ENCODE assay signal across 8 mouse cellular contexts in genomic region chr1:60343630-60344455, GRCm38 (mm10). TPM values are rescaled to one million over a fixed set of nuclear protein-coding genes. Genes with fewer than 3 reads are reported as not detected.
DNase-seq lines count a peak whose midpoint lies in the region; ATAC-seq and TF ChIP-seq lines count a peak whose summit lies in the region.

No protein-coding gene starts in this region.

- no peaks in the 10 kb centered on the region for H3K27me3 ChIP-seq in kidney, embryonic 16.5 days (ENCODE audit: insufficient read depth, low read length)
- H3K27me3 ChIP-seq in hindbrain, postnatal 0 days (ENCODE audit: insufficient read depth, low read length): no peaks in the 10 kb centered on the region
- no peaks in the 10 kb centered on the region for H3K27me3 ChIP-seq in midbrain, postnatal 0 days (ENCODE audit: insufficient read depth, low read length)

- H3K9ac ChIP-seq in kidney, embryonic 16.5 days (replicated peaks; ENCODE audit: low read length): peak overlapping the region; percentile 83
- peak overlapping the region; percentile 56 for H3K9ac ChIP-seq in hindbrain, postnatal 0 days (replicated peaks; ENCODE audit: low read length)
- H3K9ac ChIP-seq in midbrain, postnatal 0 days (replicated peaks; ENCODE audit: low read length, poor library complexity, severe bottlenecking): peak overlapping the region; percentile 76

- no peak for DNase-seq in kidney, postnatal 14 days
- peak; percentile 24 for DNase-seq in c-Kit-positive CD71-negative TER-119-negative erythroid progenitor cells, embryonic 14.5 days (ENCODE audit: low read depth)
- DNase-seq in hindbrain, postnatal 0 days (ENCODE audit: low spot score): peak; percentile 9
- DNase-seq in midbrain, postnatal 0 days (ENCODE audit: low spot score): no peak
- no peak for DNase-seq in adrenal gland, adult (ENCODE audit: inconsistent age in 2 of 2, low spot score in 1 of 2)
- no peak for DNase-seq in frontal cortex, postnatal 14 days (ENCODE audit: low spot score in 2 of 2)
- no peak for DNase-seq in right cerebral cortex, adult 18-20 months

- peak overlapping the region; percentile 98 for H3K27ac ChIP-seq in kidney, embryonic 16.5 days (ENCODE audit: low read length)
- H3K27ac ChIP-seq in hindbrain, postnatal 0 days: peak overlapping the region; percentile 86
- H3K27ac ChIP-seq in midbrain, postnatal 0 days (ENCODE audit: low read depth, low read length): peak overlapping the region; percentile 89

- TF ChIP-seq CTCF in hindbrain, postnatal 0 days (IDR thresholded peaks at IDR 0.05; ENCODE audit: low read depth): no peak
- TF ChIP-seq CTCF in midbrain, postnatal 0 days (IDR thresholded peaks at IDR 0.05): no peak

- H3K36me3 ChIP-seq in kidney, embryonic 16.5 days (ENCODE audit: insufficient read depth, low read length): peaks cover 3% of the 10 kb centered on the region; the same call in 1 of the 2 replicates
- H3K36me3 ChIP-seq in hindbrain, postnatal 0 days (ENCODE audit: insufficient read depth, low read length): no peaks in the 10 kb centered on the region
- H3K36me3 ChIP-seq in midbrain, postnatal 0 days (ENCODE audit: insufficient read depth, low read length): no peaks in the 10 kb centered on the region

- no peaks in the 10 kb centered on the region for H3K9me3 ChIP-seq in kidney, embryonic 16.5 days (ENCODE audit: low read length)
- H3K9me3 ChIP-seq in hindbrain, postnatal 0 days (ENCODE audit: low read length): no peaks in the 10 kb centered on the region
- H3K9me3 ChIP-seq in midbrain, postnatal 0 days (ENCODE audit: low read length): no peaks in the 10 kb centered on the region

- H3K4me1 ChIP-seq in kidney, embryonic 16.5 days (ENCODE audit: insufficient read depth, low read length): peaks cover 15% of the 10 kb centered on the region
- 0 out of 2 replicates have a peak, but pooled peaks cover 5% of the 10 kb centered on the region for H3K4me1 ChIP-seq in hindbrain, postnatal 0 days (ENCODE audit: insufficient read depth, low read length)
- H3K4me1 ChIP-seq in midbrain, postnatal 0 days (ENCODE audit: insufficient read depth, low read length): no peaks in the 10 kb centered on the region; the same call in 1 of the 2 replicates

- H3K4me3 ChIP-seq in kidney, embryonic 16.5 days (ENCODE audit: low read length): peak overlapping the region; percentile 77
- H3K4me3 ChIP-seq in hindbrain, postnatal 0 days (ENCODE audit: low read length): peak overlapping the region; percentile 58
- peak overlapping the region; percentile 72 for H3K4me3 ChIP-seq in midbrain, postnatal 0 days (ENCODE audit: low read depth, low read length)

- ATAC-seq in kidney, embryonic 16.5 days (ENCODE audit: low FRiP score, low TSS enrichment): peak; percentile 11
- peak; percentile 7; the same call in 1 of the 2 replicates for ATAC-seq in hindbrain, postnatal 0 days
- ATAC-seq in midbrain, postnatal 0 days (ENCODE audit: low FRiP score): peak; percentile 55

- peak overlapping the region; percentile 77 for H3K4me2 ChIP-seq in kidney, embryonic 16.5 days (replicated peaks; ENCODE audit: low read depth, low read length)
- H3K4me2 ChIP-seq in hindbrain, postnatal 0 days (ENCODE audit: low read depth, low read length): peak overlapping the region; percentile 78
- peak overlapping the region; percentile 77 for H3K4me2 ChIP-seq in midbrain, postnatal 0 days (ENCODE audit: low read depth, low read length, poor library complexity, severe bottlenecking)

- 12% methylated on average over 14 of the region's 14 CpGs for WGBS in kidney, embryonic 16.5 days
- 8% methylated on average over 14 of the region's 14 CpGs for WGBS in hindbrain, postnatal 0 days
- WGBS in midbrain, postnatal 0 days: 10% methylated on average over 14 of the region's 14 CpGs

RNA-seq across cellular contexts. Expression of gene Cyp20a1, which starts 0.7 kb away (rescaled TPM):
- 20.8 and 30.8 TPM in 2 replicates for polyA plus RNA-seq in kidney, embryonic 16.5 days (2015; fragmentation: Nextera tagmentation; extraction: Ambion mirVana)
- total RNA-seq in hindbrain, postnatal 0 days (2014; rRNA removed): 14.4 and 19.1 TPM in 2 replicates
- 19.9 and 20.9 TPM in 2 replicates for polyA plus RNA-seq in hindbrain, postnatal 0 days (2015; fragmentation: Nextera tagmentation; extraction: Ambion mirVana)
- total RNA-seq in midbrain, postnatal 0 days (2014; rRNA removed): 11.6 and 14.9 TPM in 2 replicates
- 11.2 and 12.7 TPM in 2 replicates for polyA plus RNA-seq in midbrain, postnatal 0 days (2015; fragmentation: Nextera tagmentation; extraction: Ambion mirVana)

Comparison
In these comparisons a context has a peak if more than half of its experiments do, and no peak if none do; other contexts are left out.
1. DNase-seq: peak in c-Kit-positive CD71-negative TER-119-negative erythroid progenitor cells, embryonic 14.5 days (single experiment) and hindbrain, postnatal 0 days (single experiment); none in kidney, postnatal 14 days (single experiment), midbrain, postnatal 0 days (single experiment), adrenal gland, adult (0 of 2), frontal cortex, postnatal 14 days (0 of 2) and right cerebral cortex, adult 18-20 months (single experiment).
2. Peak in every context shown above with its lines, with median percentiles within 50 percentile points of each other: ATAC-seq, H3K27ac ChIP-seq, H3K4me2 ChIP-seq, H3K4me3 ChIP-seq and H3K9ac ChIP-seq.